Mouse (Mus musculus) layer of hippocampus, adult 9-11 months (tissue): ENCODE results near the gene Mphosph9.

Experiments
- DNase-seq: peaks from one replicate; pipeline ENCODE4 v3.0.0; 2022

The Mphosph9 gene

DNA sequence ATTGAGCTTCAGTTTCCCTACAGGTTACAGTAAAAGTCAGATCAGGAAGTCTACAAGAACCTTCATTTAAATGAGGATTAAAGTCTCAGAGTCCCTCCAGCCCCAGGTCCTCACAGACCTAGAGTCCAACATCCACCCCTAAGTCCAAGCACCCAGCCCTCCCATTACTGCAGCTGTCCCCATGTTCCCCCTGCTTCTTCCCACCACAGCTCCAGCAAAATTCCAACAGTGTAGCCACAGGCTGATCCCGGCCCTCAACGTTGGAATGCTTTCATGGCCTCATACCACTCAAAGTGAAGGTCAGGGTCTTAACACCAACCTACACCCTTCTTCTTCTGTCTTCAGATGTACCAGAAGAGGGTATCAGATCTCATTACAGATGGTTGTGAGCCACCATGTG is 116.1 kb downstream of the Mphosph9 start:
- DNase-seq = no peak

GRCm38 (mm10) chr5:124211234-124211633 is 116.5 kb downstream of the Mphosph9 start:
- no peak for DNase-seq

GRCm38 (mm10) chr5:124210281-124211016 is 117.3 kb downstream of the Mphosph9 start:
- DNase-seq = no peak

GRCm38 (mm10) chr5:124209850-124210249 is 117.9 kb downstream of the Mphosph9 start:
- DNase-seq = no peak

DNA sequence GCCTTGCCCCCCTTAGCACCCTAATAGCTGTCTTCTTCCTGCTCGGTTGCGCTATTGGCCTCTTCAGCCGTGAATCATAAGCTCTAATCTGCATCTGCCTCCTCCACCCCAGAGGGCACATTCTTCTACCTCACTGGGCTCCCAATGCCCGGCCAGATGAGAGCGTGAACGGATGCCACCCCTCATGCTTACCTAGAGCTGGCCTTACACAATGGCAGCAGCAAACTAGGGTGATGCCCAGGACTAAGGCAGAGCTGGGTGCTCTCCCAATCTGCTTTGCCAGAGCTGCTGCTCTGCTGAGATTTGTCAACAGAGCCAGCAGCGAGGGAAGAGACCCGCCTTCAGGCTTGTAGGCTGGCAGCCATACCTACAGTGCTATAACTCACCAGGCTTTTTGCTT is 119.7 kb downstream of the Mphosph9 start:
- peak; percentile 64 for DNase-seq

- no peak for DNase-seq
Measured at GRCm38 (mm10) chr5:124206481-124207038, 121.2 kb downstream of the Mphosph9 start.

DNA sequence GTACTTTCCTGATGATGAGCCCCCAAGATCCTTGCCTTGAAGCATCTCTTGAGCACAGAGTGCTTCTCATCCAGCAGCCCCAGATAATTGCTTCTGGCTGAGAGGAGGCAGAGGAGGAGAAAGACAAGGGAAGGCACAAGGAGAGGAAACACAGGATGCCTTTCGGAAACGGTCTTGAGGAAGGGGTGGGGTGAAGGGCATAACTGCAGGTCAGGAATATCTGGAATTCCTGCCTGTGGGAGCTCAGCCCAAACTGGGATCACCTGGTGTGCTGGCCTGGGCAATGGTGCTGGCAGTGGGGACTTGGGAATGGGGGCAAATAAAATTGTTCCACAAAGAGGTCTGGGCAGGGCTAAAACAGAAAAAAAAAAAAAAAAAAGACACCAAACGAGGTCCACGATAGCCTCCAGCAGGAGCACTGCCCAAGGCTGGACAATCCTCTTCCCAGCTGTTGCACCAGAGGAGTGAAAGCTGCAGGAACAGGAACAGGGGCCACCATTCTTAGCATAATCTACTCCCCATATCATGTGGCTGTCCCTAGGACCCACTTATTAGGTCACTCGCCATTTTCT is 121.9 kb downstream of the Mphosph9 start:
- no peak for DNase-seq

DNA sequence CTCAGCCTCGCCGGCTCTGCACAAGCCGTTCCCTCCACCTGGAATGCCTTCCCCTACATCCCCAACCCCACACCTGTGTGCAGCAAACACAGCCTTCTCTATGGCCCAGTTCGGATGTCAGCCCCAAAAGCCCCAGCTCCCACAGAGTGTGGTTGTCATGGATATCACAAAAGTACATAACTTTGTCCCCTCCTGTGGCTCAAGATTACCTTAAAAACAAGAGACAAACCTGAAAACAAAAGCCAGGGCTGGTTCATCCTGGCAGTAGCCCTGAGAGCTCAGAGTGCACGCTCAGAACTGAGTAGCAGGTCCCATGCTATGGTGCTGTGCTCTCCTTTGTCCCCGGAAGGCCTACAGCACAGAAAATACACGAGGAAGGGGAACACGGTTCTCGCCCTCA is 122.6 kb downstream of the Mphosph9 start:
- DNase-seq = no peak

DNA sequence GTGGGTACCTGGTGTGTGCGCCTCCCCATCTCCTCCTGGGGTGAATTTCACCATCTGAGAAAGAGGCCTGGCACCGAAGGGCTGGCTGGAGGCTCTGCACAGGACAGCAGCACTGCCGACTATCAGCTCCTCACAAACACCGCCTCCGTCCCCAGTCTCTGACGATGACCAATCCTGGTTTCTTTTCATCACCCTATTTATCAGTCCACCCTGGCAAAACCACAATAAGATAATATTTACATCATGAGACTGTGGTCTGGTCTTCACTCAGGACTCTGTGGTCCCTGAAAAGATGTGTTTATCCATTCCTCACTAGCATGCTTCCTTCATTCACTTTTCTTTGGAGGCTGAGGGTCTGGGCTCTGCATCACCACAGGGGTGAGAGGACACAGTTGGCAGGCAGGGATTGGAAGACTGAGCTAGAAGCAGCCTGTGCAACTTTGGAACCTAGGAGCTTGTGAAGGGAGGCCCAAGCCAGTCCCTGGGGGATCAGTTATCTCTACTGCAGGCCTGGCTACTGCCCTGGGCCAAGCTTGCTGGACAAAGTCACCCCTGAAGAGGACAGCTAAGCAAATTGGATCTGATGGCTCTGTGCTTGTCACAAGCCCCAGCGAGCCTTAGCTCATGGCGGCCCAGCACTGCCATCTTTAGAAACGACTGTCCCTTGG is 123.5 kb downstream of the Mphosph9 start:
- DNase-seq = no peak

GRCm38 (mm10) chr5:124203251-124203650 is 124.5 kb downstream of the Mphosph9 start:
- no peak for DNase-seq

DNA sequence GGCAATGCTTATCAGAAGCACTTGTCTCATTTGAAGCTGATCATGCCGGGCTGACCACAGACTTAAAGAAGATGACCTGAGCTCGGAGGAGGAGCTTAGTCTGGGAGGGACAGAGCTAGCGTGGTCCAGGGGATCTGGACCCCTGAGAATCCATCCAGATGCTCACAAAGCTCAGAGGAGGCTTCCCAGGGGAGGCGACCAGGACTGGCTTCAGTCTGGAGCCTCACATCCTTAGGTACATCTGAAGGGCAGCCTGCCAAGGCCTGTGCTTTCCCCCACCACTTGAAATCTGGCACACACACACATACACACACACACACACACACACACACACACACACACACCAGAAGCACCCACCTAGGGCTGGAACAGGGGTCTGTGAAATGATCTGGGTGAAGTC is 125.7 kb downstream of the Mphosph9 start:
- no peak for DNase-seq

DNA sequence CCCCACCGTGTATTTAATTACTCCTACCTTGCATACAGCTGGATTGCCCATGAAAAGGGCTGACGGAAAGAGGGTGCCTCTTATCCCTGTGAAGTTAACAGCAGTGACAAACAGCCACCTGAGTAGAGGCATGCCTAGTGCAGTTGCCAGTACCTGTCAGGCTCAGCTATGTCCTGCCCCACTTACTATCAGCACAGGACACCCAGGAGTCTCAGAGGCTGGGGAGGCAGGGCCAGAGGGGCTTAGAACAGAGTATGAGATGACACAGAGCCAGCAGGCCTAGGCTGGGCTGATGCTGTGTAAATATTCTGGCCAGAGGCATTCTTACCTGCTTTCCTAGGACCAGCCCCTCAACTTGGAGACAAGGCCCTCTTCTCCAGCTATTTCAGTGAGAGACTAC is 126.2 kb downstream of the Mphosph9 start:
- no peak for DNase-seq
